In the genomic region with DNA sequence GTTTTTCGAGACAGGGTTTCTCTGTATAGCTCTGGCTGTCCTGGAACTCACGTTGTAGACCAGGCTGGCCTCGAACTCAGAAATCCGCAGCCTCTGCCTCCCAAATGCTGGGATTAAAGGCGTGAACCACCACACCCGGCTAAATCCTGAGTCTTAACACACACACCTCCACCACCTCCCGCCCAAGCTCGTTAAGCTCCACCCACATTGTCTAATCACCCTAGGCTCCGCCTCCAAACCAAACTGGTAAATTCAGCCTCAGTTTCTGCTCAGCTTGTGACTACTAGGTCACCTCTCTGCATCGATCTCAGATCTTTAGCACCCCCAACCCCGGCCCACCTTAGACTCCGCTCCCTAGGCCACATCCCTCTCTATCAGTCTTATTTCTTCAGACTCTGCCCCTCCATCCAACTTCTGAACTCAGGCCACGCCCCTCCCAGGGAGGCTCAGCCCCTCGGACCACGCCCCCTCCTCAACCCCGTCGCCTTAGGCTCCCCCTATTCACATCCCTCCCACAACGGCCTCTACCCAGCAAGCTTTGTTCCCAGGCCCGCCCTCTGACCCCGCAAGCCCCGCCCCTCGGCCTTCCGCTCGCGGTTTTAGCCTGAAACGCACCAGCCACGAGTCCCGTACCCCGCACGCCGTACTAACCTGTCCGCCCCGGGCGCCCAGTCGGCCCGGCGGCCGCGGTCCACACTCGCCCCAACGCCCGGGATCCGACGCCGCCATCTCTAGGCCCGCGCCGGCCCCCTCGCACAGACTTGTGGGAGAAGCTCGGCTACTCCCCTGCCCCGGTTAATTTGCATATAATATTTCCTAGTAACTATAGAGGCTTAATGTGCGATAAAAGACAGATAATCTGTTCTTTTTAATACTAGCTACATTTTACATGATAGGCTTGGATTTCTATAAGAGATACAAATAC, we compare ENCODE assay signal across 8 mouse cellular contexts. TPM values are rescaled to one million over a fixed set of nuclear protein-coding genes. Genes with fewer than 3 reads are reported as not detected.
DNase-seq lines count a peak whose midpoint lies in the region; ATAC-seq and TF ChIP-seq lines count a peak whose summit lies in the region.

A gene (minus strand): TSS at position 757 of the 925 bp plus-strand sequence.

- peaks cover 80% of the 10 kb centered on the region for H3K36me3 ChIP-seq in G1E (replicated peaks)
- H3K36me3 ChIP-seq in forebrain, postnatal 0 days (ENCODE audit: insufficient read depth), result peaks cover 41% of the 10 kb centered on the region
- peaks cover 55% of the 10 kb centered on the region for H3K36me3 ChIP-seq in lung, embryonic 15.5 days

- H3K4me3 ChIP-seq in G1E (ENCODE audit: low read depth, low read length), result peak within 1 kb of the TSS; percentile 79
- H3K4me3 ChIP-seq in forebrain, postnatal 0 days (ENCODE audit: low read depth, low read length), result peak within 1 kb of the TSS; percentile 69
- peak within 1 kb of the TSS; percentile 87 for H3K4me3 ChIP-seq in lung, embryonic 15.5 days

- H3K9ac ChIP-seq in forebrain, postnatal 0 days, result peak within 1 kb of the TSS; percentile 94
- H3K9ac ChIP-seq in lung, embryonic 15.5 days, result peak within 1 kb of the TSS; percentile 98

- H3K4me1 ChIP-seq in G1E (ENCODE audit: insufficient read depth, low read depth, low read length), result peaks cover 51% of the 10 kb centered on the region
- H3K4me1 ChIP-seq in forebrain, postnatal 0 days (ENCODE audit: insufficient read depth), result peaks cover 3% of the 10 kb centered on the region; the same call in 1 of the 2 replicates
- H3K4me1 ChIP-seq in lung, embryonic 15.5 days, result peaks cover 13% of the 10 kb centered on the region

- peak within 1 kb of the TSS; percentile 97 for H3K27ac ChIP-seq in forebrain, postnatal 0 days (ENCODE audit: low read depth, low read length)
- H3K27ac ChIP-seq in lung, embryonic 15.5 days, result peak within 1 kb of the TSS; percentile 99

- peak; percentile 98 for DNase-seq in G1E (ENCODE audit: low spot score)
- peak; percentile 96 for DNase-seq in cerebellum, adult 18-20 months
- peak; percentile 95 for DNase-seq in forebrain, postnatal 0 days
- peak; percentile 97 for DNase-seq in heart, postnatal 4 days
- DNase-seq in layer of hippocampus, adult 8-10 months (ENCODE audit: low spot score in 2 of 2), result peak; percentile 94
- DNase-seq in ovary, adult 18-20 months (ENCODE audit: low spot score), result peak; percentile 94
- DNase-seq in thymus, postnatal 0 days (ENCODE audit: low spot score), result peak; percentile 97

- no peaks in the 10 kb centered on the region for H3K9me3 ChIP-seq in G1E (replicated peaks)
- no peaks in the 10 kb centered on the region for H3K9me3 ChIP-seq in forebrain, postnatal 0 days (ENCODE audit: low read length)
- no peaks in the 10 kb centered on the region for H3K9me3 ChIP-seq in lung, embryonic 15.5 days

- H3K27me3 ChIP-seq in G1E (ENCODE audit: insufficient read depth, low read length), result no peaks in the 10 kb centered on the region
- no peaks in the 10 kb centered on the region for H3K27me3 ChIP-seq in forebrain, postnatal 0 days (ENCODE audit: insufficient read depth, low read length)
- no peaks in the 10 kb centered on the region for H3K27me3 ChIP-seq in lung, embryonic 15.5 days

- ATAC-seq in G1E (ENCODE audit: extremely low read depth, insufficient number of reproducible peaks, low FRiP score, poor library complexity, severe bottlenecking), result peak; percentile 95
- peak; percentile 94 for ATAC-seq in forebrain, postnatal 0 days
- peak; percentile 96 for ATAC-seq in lung, embryonic 15.5 days (ENCODE audit: borderline replicate concordance, extremely low read depth, low FRiP score, low TSS enrichment)

- H3K4me2 ChIP-seq in forebrain, postnatal 0 days (ENCODE audit: low read depth), result peak within 1 kb of the TSS; percentile 45
- H3K4me2 ChIP-seq in lung, embryonic 15.5 days, result peak within 1 kb of the TSS; percentile 59

- WGBS in forebrain, postnatal 0 days, result under 1% methylated on average over 52 of the region's 52 CpGs
- under 1% methylated on average over 52 of the region's 52 CpGs for WGBS in lung, embryonic 15.5 days

- TF ChIP-seq CTCF in G1E (IDR thresholded peaks at IDR 0.05; ENCODE audit: low read depth, low read length), result no peak
- no peak for TF ChIP-seq CTCF in forebrain, postnatal 0 days (IDR thresholded peaks at IDR 0.05; ENCODE audit: low read depth)

RNA-seq across cellular contexts. Expression of the gene that starts here (rescaled TPM):
- total RNA-seq in G1E (2014; fragmentation: Nextera tagmentation) (12.0 and 14.0 TPM in 2 replicates), G1E (2017) (10.4 and 12.2 TPM in 2 replicates)
- 49.4 and 51.7 TPM in 2 replicates for polyA plus RNA-seq in G1E (2012)
- 47.0 and 60.9 TPM in 2 replicates for total RNA-seq in forebrain, postnatal 0 days (2014; rRNA removed)
- 46.1 and 56.0 TPM in 2 replicates for polyA plus RNA-seq in forebrain, postnatal 0 days (2015; fragmentation: Nextera tagmentation; extraction: Ambion mirVana)
- total RNA-seq in heart, postnatal 4 days (2021), result 10 to 100 TPM; 67.1 to 68.2 TPM
- 10 to 100 TPM; 50.4 to 61.2 (median 57.1) TPM for total RNA-seq in layer of hippocampus, adult 8-10 months (2022)
- polyA plus RNA-seq in lung, embryonic 15.5 days (2015; fragmentation: Nextera tagmentation; extraction: Ambion mirVana), result 54.7 and 56.1 TPM in 2 replicates
- polyA plus RNA-seq in thymus, postnatal 0 days (2015; fragmentation: Nextera tagmentation; extraction: Ambion mirVana), result 32.6 and 39.1 TPM in 2 replicates

Comparison
In these comparisons a context has a peak if more than half of its experiments do, and no peak if none do; other contexts are left out.
1. Peak in every context shown above with its lines: DNase-seq, ATAC-seq, H3K4me3 ChIP-seq and H3K27ac ChIP-seq.